Mouse (Mus musculus): ENCODE results near the gene Pcdh7.
"Not testable (repeated sequence)": the region's sequence is repeated elsewhere in the genome, so short reads cannot be mapped to it uniquely, and the experiment has no call there.

Gene Pcdh7

DNA sequence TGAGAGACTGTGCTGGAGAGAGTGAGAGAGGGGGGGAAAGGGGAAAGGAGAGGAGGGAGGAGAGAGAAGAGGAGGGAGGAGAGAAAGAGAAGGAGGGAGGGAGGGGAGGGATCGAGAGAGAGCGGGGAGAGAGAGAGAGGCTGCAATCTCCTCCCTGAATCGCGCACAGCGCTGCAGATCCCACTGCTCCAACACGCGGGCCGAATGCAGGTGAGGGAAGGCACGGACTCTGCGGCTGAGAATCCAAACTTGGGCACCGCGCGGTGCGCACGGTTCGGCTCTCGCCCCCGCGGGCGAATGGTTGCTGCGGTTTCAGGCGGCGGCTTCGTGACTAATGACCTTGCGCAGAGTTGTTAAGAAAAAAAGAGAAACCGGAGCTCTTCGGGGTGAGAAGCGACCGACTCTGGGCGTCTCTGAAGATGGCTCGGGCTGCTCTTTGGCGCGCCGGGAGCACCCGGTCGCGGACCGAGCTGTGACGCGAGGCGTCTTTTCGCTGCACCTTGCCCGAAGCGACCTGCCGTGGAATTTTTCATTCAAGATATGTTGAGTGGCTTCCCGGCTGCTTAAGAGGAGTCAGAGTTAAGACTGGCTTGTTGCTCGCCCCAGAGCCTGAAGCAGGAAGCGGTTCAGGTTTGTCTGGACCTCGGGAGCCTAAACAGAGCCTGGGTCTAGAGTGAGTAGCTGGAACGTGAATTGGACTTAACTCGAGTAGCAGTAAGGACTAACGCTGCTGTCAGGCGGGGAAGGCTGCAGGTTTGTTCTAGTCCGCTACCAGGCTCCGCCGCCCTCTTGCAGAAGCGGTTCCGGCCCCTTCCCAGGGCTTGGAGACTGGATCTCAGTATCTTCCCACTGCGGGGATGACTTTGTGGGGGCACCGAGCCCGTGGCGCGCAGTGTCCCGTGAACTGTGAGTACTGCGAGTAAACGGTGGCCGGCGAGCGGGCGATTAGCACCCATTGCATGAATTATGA is at the start of gene Pcdh7:
TSS of gene Pcdh7 (plus strand) at position 62 of the 970 bp plus-strand sequence.
- DNase-seq (ENCODE audit: low spot score in 2 of 2) = peak; percentile 60

- not testable (repeated sequence) for DNase-seq (ENCODE audit: low spot score in 2 of 2)
Measured at GRCm38 (mm10) chr5:57676970-57677369, 40.8 kb upstream of the Pcdh7 start.

GRCm38 (mm10) chr5:57708396-57708795 is 9.4 kb upstream of the Pcdh7 start:
- DNase-seq (ENCODE audit: low spot score in 2 of 2) = no peak

DNA sequence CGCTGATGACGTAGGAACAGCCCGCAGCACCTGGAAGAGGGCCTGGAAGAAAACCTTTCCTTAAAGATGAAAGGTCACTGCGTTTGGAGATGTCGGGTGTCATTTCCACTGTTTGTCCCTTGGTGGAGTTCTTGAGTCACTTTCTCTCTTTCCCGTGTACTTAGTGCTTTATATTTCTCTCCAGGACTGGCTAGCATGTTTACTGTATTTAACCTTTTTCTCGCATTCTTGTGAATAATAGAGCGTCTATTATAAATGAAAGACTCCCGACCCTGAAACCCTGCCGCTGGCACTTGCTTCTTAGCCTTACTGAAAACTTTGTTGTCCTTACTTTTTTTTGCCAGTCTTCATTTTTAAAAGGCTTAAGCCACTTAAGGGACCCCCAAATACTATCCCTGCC is 3.8 kb upstream of the Pcdh7 start:
- DNase-seq (ENCODE audit: low spot score in 2 of 2) = peak; percentile 5

- peak; percentile 56 to 65 for DNase-seq (ENCODE audit: low spot score in 2 of 2)
Measured at GRCm38 (mm10) chr5:57714621-57715523, 2.9 kb upstream of the Pcdh7 start.

DNA sequence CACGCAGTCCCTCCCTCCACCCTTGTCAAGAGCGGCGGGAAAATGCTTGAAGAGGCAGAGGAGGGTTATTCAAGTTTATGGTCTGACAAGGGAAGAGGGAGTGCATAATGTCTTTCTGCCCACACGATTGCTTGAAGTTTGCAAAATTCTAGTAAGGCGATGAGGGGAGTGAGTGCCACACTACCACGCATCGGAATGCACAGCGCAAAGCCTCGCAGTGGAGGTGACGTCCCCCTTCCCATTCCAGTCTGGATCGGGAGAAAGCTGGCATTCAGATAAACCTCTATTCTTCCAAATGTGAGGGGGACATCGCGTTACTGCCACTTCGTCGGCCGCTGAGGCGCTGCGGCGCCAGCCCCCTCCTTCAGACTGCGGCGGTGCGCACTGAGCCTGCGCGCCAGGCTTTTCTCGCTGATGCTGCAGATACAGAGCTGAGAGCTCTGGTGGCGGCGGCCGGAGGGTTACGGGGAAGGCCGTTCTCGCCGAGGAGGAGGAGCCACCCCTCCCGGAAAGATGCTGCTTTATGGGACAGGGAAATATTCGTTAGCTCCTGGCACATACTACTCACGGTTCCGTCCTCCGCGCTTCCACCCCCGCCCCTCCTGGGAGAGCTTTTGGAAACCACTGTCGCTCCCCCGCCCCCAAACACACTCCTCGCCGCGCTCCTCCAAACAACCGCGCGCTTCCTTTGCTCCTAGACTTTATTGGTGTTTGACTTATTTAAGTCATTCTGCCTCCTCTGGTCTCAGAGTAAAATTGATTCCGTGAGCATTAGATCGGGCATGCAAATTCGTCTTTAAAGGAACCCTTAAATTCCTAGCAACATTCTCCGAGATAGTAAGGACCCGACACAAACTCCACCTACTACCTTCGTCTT is 2.0 kb upstream of the Pcdh7 start:
- peak; percentile 60 to 74 for DNase-seq (ENCODE audit: low spot score in 2 of 2)

GRCm38 (mm10) chr5:57716421-57717237 is 1.1 kb upstream of the Pcdh7 start:
- peak; percentile 45 to 49 for DNase-seq (ENCODE audit: low spot score in 2 of 2)

GRCm38 (mm10) chr5:57717238-57717905 is 395 bp upstream of the Pcdh7 start:
- peak; percentile 55 to 63 for DNase-seq (ENCODE audit: low spot score in 2 of 2)

DNA sequence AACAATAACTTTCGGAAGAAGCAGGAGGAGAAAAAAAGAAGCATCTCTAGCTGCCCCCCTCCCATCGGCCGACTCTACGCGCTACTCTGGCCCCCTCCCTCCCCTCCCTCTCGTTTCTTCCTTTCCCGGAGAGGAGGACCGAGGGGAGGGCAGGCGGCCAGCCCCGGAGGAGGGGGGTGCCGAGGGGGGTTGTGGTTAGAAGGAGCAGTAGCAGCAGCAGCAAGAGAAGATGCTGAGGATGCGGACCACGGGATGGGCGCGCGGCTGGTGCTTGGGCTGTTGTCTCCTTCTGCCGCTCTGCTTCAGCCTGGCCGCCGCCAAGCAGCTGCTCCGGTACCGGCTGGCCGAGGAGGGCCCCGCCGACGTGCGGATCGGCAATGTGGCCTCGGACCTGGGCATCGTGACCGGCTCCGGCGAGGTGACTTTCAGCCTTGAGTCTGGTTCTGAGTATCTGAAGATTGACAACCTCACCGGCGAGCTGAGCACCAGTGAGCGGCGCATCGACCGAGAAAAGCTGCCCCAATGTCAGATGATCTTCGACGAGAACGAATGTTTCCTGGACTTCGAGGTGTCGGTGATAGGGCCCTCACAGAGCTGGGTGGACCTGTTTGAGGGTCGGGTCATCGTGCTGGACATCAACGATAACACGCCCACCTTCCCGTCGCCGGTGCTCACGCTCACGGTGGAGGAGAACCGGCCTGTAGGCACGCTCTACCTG is 1.3 kb downstream of the Pcdh7 start:
- peak; percentile 42 to 55 for DNase-seq (ENCODE audit: low spot score in 2 of 2)

DNA sequence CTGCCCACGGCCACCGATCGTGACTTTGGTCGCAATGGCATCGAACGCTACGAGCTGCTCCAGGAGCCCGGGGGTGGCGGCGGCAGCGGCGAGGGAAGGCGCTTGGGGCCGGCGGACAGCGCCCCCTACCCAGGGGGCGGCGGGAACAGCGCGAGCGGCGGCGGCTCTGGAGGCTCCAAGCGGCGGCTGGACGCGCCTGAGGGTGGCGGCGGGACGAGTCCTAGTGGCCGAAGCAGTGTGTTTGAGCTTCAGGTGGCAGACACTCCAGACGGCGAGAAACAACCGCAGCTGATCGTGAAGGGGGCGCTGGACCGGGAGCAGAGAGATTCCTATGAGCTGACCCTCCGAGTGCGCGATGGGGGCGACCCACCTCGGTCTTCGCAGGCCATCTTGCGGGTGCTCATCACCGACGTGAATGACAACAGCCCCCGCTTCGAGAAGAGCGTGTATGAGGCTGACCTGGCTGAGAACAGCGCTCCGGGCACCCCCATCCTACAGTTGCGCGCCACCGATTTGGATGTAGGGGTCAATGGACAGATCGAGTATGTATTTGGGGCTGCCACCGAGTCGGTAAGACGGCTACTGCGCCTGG is 1.9 kb downstream of the Pcdh7 start:
- DNase-seq (ENCODE audit: low spot score in 2 of 2) = peak; percentile 64 to 65

DNA sequence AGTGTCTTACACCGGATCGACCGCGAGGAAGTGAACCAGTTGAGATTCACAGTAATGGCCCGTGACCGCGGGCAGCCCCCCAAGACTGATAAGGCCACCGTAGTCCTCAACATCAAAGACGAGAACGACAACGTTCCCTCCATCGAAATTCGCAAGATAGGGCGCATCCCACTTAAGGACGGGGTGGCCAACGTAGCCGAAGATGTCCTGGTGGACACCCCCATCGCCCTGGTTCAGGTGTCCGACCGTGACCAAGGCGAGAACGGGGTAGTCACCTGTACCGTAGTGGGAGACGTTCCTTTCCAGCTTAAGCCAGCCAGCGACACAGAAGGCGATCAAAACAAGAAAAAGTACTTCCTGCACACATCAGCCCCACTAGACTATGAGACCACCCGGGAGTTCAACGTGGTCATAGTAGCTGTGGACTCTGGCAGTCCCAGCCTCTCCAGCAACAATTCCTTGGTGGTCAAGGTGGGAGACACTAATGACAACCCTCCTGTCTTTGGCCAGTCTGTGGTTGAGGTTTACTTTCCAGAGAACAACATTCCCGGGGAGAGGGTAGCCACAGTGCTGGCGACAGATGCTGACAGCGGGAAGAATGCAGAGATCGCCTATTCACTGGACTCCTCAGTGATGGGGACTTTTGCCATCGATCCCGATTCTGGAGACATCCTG is 2.6 kb downstream of the Pcdh7 start:
- peak; percentile 1 to 11 for DNase-seq (ENCODE audit: low spot score in 2 of 2)

GRCm38 (mm10) chr5:57721148-57721712 is 3.5 kb downstream of the Pcdh7 start:
- peak in 1 of 2 experiments; percentile 9 for DNase-seq (ENCODE audit: low spot score in 2 of 2)

DNA sequence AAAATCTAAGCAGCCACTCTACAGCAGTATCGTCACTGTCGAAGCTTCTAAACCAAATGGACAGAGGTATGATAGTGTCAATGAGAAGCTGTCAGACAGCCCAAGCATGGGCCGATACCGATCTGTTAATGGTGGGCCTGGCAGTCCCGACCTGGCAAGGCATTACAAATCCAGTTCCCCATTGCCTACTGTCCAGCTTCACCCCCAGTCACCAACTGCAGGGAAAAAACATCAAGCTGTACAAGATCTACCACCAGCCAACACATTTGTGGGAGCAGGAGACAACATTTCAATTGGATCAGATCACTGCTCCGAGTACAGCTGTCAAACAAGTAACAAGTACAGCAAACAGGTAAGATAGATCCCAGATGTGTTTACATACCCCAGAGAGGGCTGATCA is 4.2 kb downstream of the Pcdh7 start:
- peak in 1 of 2 experiments; percentile 5 for DNase-seq (ENCODE audit: low spot score in 2 of 2)

DNA sequence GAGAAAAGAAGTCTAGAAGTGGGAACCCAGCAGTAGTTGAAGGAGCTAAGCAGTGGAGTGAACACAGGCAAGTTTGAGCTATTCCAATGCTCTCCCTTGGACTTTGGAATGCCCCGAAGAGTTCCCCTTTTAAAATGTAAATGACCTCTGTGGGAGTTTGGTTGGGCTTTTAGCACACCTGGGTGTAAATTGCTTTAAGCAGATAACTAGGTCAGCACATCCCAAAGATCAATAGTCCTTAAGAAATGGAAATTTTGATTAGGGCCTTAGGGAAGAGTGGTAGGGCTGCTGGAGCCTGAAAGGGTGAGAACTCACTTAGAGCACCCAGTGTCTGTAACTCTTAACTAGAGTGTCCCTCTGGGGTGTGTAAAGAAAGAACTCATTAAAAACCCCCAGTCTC is 15.7 kb downstream of the Pcdh7 start:
- no peak for DNase-seq (ENCODE audit: low spot score in 2 of 2)

GRCm38 (mm10) chr5:57735723-57736122 is 18.0 kb downstream of the Pcdh7 start:
- no peak for DNase-seq (ENCODE audit: low spot score in 2 of 2)

GRCm38 (mm10) chr5:57742924-57743323 is 25.2 kb downstream of the Pcdh7 start:
- no peak for DNase-seq (ENCODE audit: low spot score in 2 of 2)

- no peak for DNase-seq (ENCODE audit: low spot score in 2 of 2)
Measured at GRCm38 (mm10) chr5:57743956-57744661, 26.3 kb downstream of the Pcdh7 start.

Data from urinary bladder, postnatal 36 days (tissue).